Mouse (Mus musculus) cerebellum, adult (tissue): ENCODE results near the gene Rnase9.
"Not testable (repeated sequence)": the region's sequence is repeated elsewhere in the genome, so short reads cannot be mapped to it uniquely, and the experiment has no call there.

Experiments
- ATAC-seq: cut with Nextera tagmentation; 2 replicates; pipeline ENCODE4 v1.9.2; 2017; ENCODE audit warnings: mild to moderate bottlenecking, moderate library complexity, mixed read lengths; ENCODE audit not compliant: insufficient number of reproducible peaks, low FRiP score, low TSS enrichment

Gene Rnase9

GRCm38 (mm10) chr14:51053176-51053575 is 11.5 kb upstream of the Rnase9 start:
- ATAC-seq, result no peak

GRCm38 (mm10) chr14:51051941-51052340 is 10.3 kb upstream of the Rnase9 start:
- ATAC-seq, result no peak

GRCm38 (mm10) chr14:51050063-51050462 is 8.4 kb upstream of the Rnase9 start, which contains the start of gene Rnase11:
Gene Rnase11 (minus strand): TSS chr14:51050163.
- no peak for ATAC-seq

- ATAC-seq, result no peak
These were observed 6.2 kb upstream of the Rnase9 start for GRCm38 (mm10) chr14:51047846-51048245.

- no peak for ATAC-seq
These were observed 5.5 kb downstream of the Rnase9 start for GRCm38 (mm10) chr14:51036214-51036613.

GRCm38 (mm10) chr14:51035206-51035605 is 6.5 kb downstream of the Rnase9 start:
- ATAC-seq, result no peak

- no peak for ATAC-seq
These were observed 14.1 kb downstream of the Rnase9 start for GRCm38 (mm10) chr14:51027387-51028155.

GRCm38 (mm10) chr14:51026391-51027133 is 15.1 kb downstream of the Rnase9 start:
- ATAC-seq, result peak; percentile 76

- ATAC-seq, result no peak
These were observed 16.8 kb downstream of the Rnase9 start for GRCm38 (mm10) chr14:51024820-51025219.

- no peak for ATAC-seq
These were observed 18.2 kb downstream of the Rnase9 start for GRCm38 (mm10) chr14:51023457-51023856.

- no peak for ATAC-seq
These were observed 24.4 kb downstream of the Rnase9 start for GRCm38 (mm10) chr14:51017256-51017655.

GRCm38 (mm10) chr14:51015780-51016179 is 25.9 kb downstream of the Rnase9 start:
- no peak for ATAC-seq

GRCm38 (mm10) chr14:51014724-51015123 is 26.9 kb downstream of the Rnase9 start:
- ATAC-seq, result not testable (repeated sequence)

GRCm38 (mm10) chr14:51009572-51009971 is 32.1 kb downstream of the Rnase9 start:
- ATAC-seq, result no peak

GRCm38 (mm10) chr14:51008781-51009180 is 32.9 kb downstream of the Rnase9 start:
- ATAC-seq, result no peak

GRCm38 (mm10) chr14:51007914-51008713 is 33.6 kb downstream of the Rnase9 start:
- ATAC-seq, result no peak

GRCm38 (mm10) chr14:51007152-51007801 is 34.4 kb downstream of the Rnase9 start, which contains the start of gene Rnase10:
Gene Rnase10 (plus strand): TSS chr14:51007751.
- no peak for ATAC-seq

GRCm38 (mm10) chr14:50997999-50998666 is 43.5 kb downstream of the Rnase9 start:
- ATAC-seq, result no peak

GRCm38 (mm10) chr14:50997088-50997487 is 44.6 kb downstream of the Rnase9 start:
- ATAC-seq, result no peak

- no peak for ATAC-seq
These were observed 50.6 kb downstream of the Rnase9 start for GRCm38 (mm10) chr14:50991037-50991436.
